11 mouse cellular contexts compared by ENCODE assay signal in genomic region chr16:21122776-21123175, GRCm38 (mm10). TPM values are rescaled to one million over a fixed set of nuclear protein-coding genes. Genes with fewer than 3 reads are reported as not detected.
"Had no signal": no experiment of that assay in that cellular context is flagged by ENCODE, and none has a peak within 500 bp of the region (broad histone marks: within the 10 kb centered on the region; RNA-seq: fewer than 3 reads in every experiment).

No protein-coding gene starts in this region.

RNA-seq across cellular contexts. Expression of gene Teddm3, which starts 31.0 kb away (rescaled TPM):
- total RNA-seq: megakaryocyte-erythroid progenitor cell, adult 5-6 weeks had no signal
- polyA plus RNA-seq: liver, embryonic 16.5 days; lung, embryonic 14.5 days; lung, embryonic 16.5 days; midbrain, embryonic 10.5 days; midbrain, embryonic 12.5 days; midbrain, embryonic 14.5 days; midbrain, embryonic 16.5 days; neural tube, embryonic 11.5 days; neural tube, embryonic 13.5 days; small intestine, adult 2 months had no signal
